Mouse (Mus musculus) limb, embryonic 13.5 days (tissue): ENCODE measurements around the gene Nfu1. TPM values are rescaled to one million over a fixed set of nuclear protein-coding genes. Genes with fewer than 3 reads are reported as not detected.
A peak's percentile ranks its signal among the peaks of the same experiment; 100 is the strongest.

Source experiments
- ATAC-seq: fragments of 200-750 bp; cut with Nextera tagmentation; 2 replicates; pipeline ENCODE4 v1.8.0; 2017; ENCODE audit warnings: low read depth, moderate number of reproducible peaks, moderate TSS enrichment; ENCODE audit not compliant: low FRiP score
- H3K27ac ChIP-seq: fragments of 300-500 bp; sonication (generic); 2 replicates; pipeline ENCODE4 v1.5.1; 2015; ENCODE audit warnings: inconsistent platforms, mild to moderate bottlenecking, moderate library complexity
- H3K27me3 ChIP-seq: fragments of 300-500 bp; sonication (generic); 2 replicates; pipeline ENCODE4 v1.6.1; 2015; ENCODE audit warnings: mild to moderate bottlenecking, inconsistent platforms
- H3K36me3 ChIP-seq: fragments of 300-500 bp; sonication (generic); 2 replicates; pipeline ENCODE4 v1.6.1; 2015; ENCODE audit warnings: inconsistent platforms, mild to moderate bottlenecking, moderate library complexity
- H3K4me1 ChIP-seq: fragments of 300-500 bp; sonication (generic); 2 replicates; pipeline ENCODE4 v1.6.1; 2015; ENCODE audit warnings: inconsistent platforms
- H3K4me2 ChIP-seq: fragments of 300-500 bp; sonication (generic); replicated peaks from 2 replicates; pipeline ENCODE4 v1.6.1; 2015; ENCODE audit warnings: inconsistent platforms, mild to moderate bottlenecking, moderate library complexity
- H3K4me3 ChIP-seq: fragments of 300-500 bp; sonication (generic); 2 replicates; pipeline ENCODE4 v1.5.1; 2015; ENCODE audit warnings: moderate library complexity, mild to moderate bottlenecking, inconsistent platforms
- H3K9ac ChIP-seq: fragments of 300-500 bp; sonication (generic); 2 replicates; pipeline ENCODE4 v1.6.1; 2015; ENCODE audit warnings: mild to moderate bottlenecking, inconsistent platforms
- H3K9me3 ChIP-seq: fragments of 300-500 bp; sonication (generic); 2 replicates; pipeline ENCODE4 v1.6.1; 2016; ENCODE audit warnings: inconsistent platforms
- whole genome bisulfite sequencing: fragments of 180-500 bp; shearing (Covaris S2); methylation state at CpG from one replicate; pipeline ENCODE4 v1.1.7; 2015; 5-methylcytosine and 5-hydroxymethylcytosine counted together
- polyA plus RNA-seq: library from polyadenylated mRNA; unstranded; fragments of >200 nt; fragmentation: Nextera tagmentation; extraction: Ambion mirVana; gene quantifications from 2 replicates; pipeline ENCODE4 v1.2.1, GENCODE M21; 2015

Nfu1 gene
- polyA plus RNA-seq, 1 experiment from 2014 or later, result 105 TPM

GRCm38 (mm10) chr6:86996629-86997307 is 12.3 kb upstream of the Nfu1 start:
- WGBS, result 90% methylated on average over 5 of the region's 5 CpGs
- H3K27ac ChIP-seq, result no peak overlapping the region
- H3K36me3 ChIP-seq, result peaks cover 41% of the 10 kb centered on the region

DNA sequence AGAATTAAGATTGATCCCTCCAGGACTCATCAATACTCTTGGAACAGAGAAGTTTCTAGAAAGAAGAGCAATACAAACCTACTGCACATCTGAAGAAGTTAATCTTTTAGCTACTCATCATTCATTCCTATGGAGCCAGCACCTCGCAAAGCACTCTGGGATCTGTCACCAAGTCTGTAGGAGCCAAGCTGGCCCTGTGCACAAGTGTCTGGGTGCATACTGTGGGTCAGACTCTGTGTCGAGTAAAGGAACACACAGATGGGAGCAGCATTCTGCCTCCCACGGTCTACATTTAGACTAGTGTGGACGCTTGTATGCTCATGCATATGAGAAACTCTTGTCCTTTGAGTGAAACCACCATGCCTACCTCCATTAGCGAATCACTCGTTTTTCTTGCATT is 11.7 kb upstream of the Nfu1 start:
- no peak overlapping the region for H3K27ac ChIP-seq

More at GRCm38 (mm10) chr6:86996629-86997307, 12.3 kb upstream of the Nfu1 start:
- ATAC-seq, result no peak
- Histone ChIP-seq H3K4me3 (no peak overlapping the region), H3K4me1 (no peaks in the 10 kb centered on the region), H3K9ac (no peak overlapping the region), H3K27me3 (no peaks in the 10 kb centered on the region), H3K9me3 (no peaks in the 10 kb centered on the region), H3K4me2 (no peak overlapping the region)

DNA sequence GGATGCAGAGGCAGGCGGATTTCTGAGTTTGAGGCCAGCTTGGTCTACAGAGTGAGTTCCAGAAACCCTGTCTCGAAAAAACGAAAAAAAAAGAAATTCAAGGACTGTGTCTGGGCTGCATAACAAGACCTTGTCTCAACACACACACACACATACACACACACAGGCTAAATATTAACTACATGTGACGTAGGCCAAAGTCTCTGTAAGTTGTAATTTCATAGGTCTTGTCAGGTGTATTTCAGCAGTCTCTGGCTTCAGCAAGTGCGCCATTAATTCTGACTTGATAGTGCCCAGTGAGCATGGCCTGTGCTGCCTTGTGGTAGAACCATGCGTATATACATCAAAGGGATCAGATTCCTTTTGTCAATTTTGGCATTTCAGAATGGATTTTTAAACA is 7.0 kb upstream of the Nfu1 start:
- Histone ChIP-seq H3K27ac (peak overlapping the region; percentile 45; the same call in 1 of the 2 replicates), H3K27me3 (no peaks in the 10 kb centered on the region), H3K4me3 (no peak overlapping the region), H3K9ac (no peak overlapping the region), H3K36me3 (peaks cover 24% of the 10 kb centered on the region), H3K4me1 (peaks cover 5% of the 10 kb centered on the region; the same call in 1 of the 2 replicates), H3K9me3 (no peaks in the 10 kb centered on the region), H3K4me2 (no peak overlapping the region)
- ATAC-seq, result no peak
- WGBS, result 91% methylated on average over 6 of the region's 6 CpGs

More for the DNA sequence above, 11.7 kb upstream of the Nfu1 start:
- Histone ChIP-seq H3K36me3 (peaks cover 41% of the 10 kb centered on the region), H3K4me1 (no peaks in the 10 kb centered on the region), H3K4me3 (no peak overlapping the region), H3K4me2 (no peak overlapping the region), H3K27me3 (no peaks in the 10 kb centered on the region), H3K9ac (no peak overlapping the region), H3K9me3 (no peaks in the 10 kb centered on the region)
- ATAC-seq, result no peak
- WGBS, result 89% methylated on average over 6 of the region's 6 CpGs

GRCm38 (mm10) chr6:87002521-87003055 is 6.4 kb upstream of the Nfu1 start:
- Histone ChIP-seq H3K4me1 (peaks cover 5% of the 10 kb centered on the region; the same call in 1 of the 2 replicates), H3K27ac (peak overlapping the region; percentile 45), H3K4me3 (no peak overlapping the region), H3K36me3 (peaks cover 18% of the 10 kb centered on the region), H3K4me2 (no peak overlapping the region), H3K9me3 (no peaks in the 10 kb centered on the region), H3K27me3 (no peaks in the 10 kb centered on the region), H3K9ac (no peak overlapping the region)
- 46% methylated on average over 8 of the region's 8 CpGs for WGBS
- ATAC-seq, result peak; percentile 67; the same call in 1 of the 2 replicates

- Histone ChIP-seq H3K4me2 (no peak overlapping the region), H3K4me1 (peaks cover 5% of the 10 kb centered on the region; the same call in 1 of the 2 replicates), H3K27me3 (no peaks in the 10 kb centered on the region), H3K9ac (no peak overlapping the region), H3K9me3 (no peaks in the 10 kb centered on the region), H3K36me3 (peaks cover 3% of the 10 kb centered on the region), H3K27ac (no peak overlapping the region), H3K4me3 (no peak overlapping the region)
- no peak for ATAC-seq
- 80% methylated on average over 2 of the region's 2 CpGs for WGBS
Measured at GRCm38 (mm10) chr6:87004099-87004498, 4.9 kb upstream of the Nfu1 start.

- no peak for ATAC-seq
- Histone ChIP-seq H3K4me2 (no peak overlapping the region), H3K4me1 (peaks cover 10% of the 10 kb centered on the region), H3K4me3 (no peak overlapping the region), H3K27me3 (no peaks in the 10 kb centered on the region), H3K9ac (no peak overlapping the region), H3K36me3 (no peaks in the 10 kb centered on the region), H3K27ac (no peak overlapping the region), H3K9me3 (no peaks in the 10 kb centered on the region)
Measured at GRCm38 (mm10) chr6:87005577-87005976, 3.5 kb upstream of the Nfu1 start.

DNA sequence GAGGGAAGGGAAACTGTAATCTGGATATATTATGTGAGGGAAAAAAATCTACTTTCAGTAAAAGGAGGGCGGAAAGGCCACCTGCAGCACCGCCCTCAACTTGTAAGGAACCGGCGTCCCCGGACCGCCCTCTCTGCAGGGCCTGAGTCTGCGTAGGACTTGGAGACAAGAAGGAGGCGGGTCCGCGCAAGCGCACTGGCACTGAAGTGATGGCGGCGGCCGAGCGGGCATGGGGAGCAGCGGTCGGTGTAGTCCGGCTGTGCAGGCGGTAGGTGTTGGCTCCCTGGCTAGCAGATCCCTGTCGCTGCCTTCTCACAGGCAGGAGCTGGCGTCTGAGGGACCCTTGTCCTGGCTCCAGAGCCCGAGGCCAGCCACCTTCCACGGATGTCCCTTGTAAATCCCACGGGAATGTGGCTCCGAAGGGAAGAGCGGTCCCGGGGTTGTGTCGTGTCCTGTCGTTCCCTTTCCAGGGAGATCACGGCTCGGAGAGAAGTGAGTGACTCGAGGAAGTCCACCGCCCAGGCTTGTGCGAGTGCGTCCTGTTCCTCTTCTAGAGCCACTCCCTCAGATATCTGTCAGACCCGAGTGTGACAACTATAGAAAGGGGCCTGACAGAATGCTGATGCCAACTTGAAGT is 774 bp downstream of the Nfu1 start:
- peak overlapping the region; percentile 98 for H3K9ac ChIP-seq
- peak overlapping the region; percentile 67 for H3K4me2 ChIP-seq
- H3K36me3 ChIP-seq, result peaks cover 19% of the 10 kb centered on the region
- no peaks in the 10 kb centered on the region for H3K9me3 ChIP-seq
- under 1% methylated on average over 36 of the region's 36 CpGs for WGBS
- peak overlapping the region; percentile 55; the same call in 1 of the 2 replicates for H3K27ac ChIP-seq
- peak; percentile 97 for ATAC-seq
- peaks cover 11% of the 10 kb centered on the region for H3K4me1 ChIP-seq
- no peaks in the 10 kb centered on the region for H3K27me3 ChIP-seq
- H3K4me3 ChIP-seq, result peak overlapping the region; percentile 95

DNA sequence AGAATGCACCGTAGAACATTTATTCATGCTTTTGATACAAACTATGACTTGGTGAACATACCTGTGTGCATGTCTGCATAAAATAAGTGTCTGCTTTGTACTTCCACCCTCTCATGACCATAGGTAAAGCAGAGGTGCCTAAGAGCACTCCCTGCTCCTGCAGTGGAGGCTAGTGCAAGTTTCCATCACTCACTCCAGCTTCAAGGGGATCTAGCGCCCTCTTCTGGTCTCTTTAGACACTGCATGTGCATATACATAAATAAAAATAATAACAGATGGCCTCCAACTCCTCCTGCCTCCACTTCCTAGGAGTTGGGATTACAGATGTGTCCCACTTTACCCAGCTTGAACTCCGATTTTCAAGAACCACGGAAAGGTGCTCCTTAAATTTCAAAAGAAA is 7.9 kb downstream of the Nfu1 start:
- no peak for ATAC-seq
- no peaks in the 10 kb centered on the region for H3K27me3 ChIP-seq
- WGBS, result 63% methylated on average over 4 of the region's 4 CpGs
- H3K4me1 ChIP-seq, result no peaks in the 10 kb centered on the region
- peaks cover 80% of the 10 kb centered on the region for H3K36me3 ChIP-seq
- no peak overlapping the region for H3K4me2 ChIP-seq
- H3K9me3 ChIP-seq, result peaks cover 5% of the 10 kb centered on the region; the same call in 1 of the 2 replicates
- H3K27ac ChIP-seq, result no peak overlapping the region
- no peak overlapping the region for H3K4me3 ChIP-seq
- H3K9ac ChIP-seq, result no peak overlapping the region

- no peak overlapping the region for H3K4me3 ChIP-seq
- H3K9ac ChIP-seq, result no peak overlapping the region
- H3K27ac ChIP-seq, result no peak overlapping the region
- no peak for ATAC-seq
- H3K36me3 ChIP-seq, result peaks cover 82% of the 10 kb centered on the region
- H3K4me1 ChIP-seq, result no peaks in the 10 kb centered on the region
- 90% methylated on average over 8 of the region's 8 CpGs for WGBS
- no peak overlapping the region for H3K4me2 ChIP-seq
- no peaks in the 10 kb centered on the region for H3K27me3 ChIP-seq
- peaks cover 5% of the 10 kb centered on the region; the same call in 1 of the 2 replicates for H3K9me3 ChIP-seq
Measured at GRCm38 (mm10) chr6:87018874-87019273, 9.8 kb downstream of the Nfu1 start.

DNA sequence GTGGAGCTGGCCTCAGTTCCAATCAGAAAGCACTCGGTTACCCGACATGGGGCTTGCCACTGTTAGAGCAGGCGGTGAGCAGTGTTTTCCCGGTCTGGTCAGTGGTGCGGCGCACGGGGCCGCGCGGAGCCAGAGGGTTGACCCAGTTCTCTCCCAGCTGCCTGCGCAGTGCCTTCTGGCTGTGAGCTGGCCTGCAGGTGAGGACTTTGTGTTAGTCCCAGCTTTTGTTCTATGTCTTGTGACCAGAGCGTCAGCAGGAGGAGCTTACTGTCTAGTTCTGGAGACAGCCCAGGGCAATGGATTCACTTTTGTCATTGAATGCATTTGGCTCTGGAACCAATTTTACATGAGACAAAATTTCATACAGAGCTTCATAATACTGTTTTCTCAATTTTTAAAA is 12.8 kb downstream of the Nfu1 start:
- H3K9me3 ChIP-seq, result peaks cover 5% of the 10 kb centered on the region; the same call in 1 of the 2 replicates
- 97% methylated on average over 12 of the region's 12 CpGs for WGBS
- H3K36me3 ChIP-seq, result peaks cover 87% of the 10 kb centered on the region
- no peaks in the 10 kb centered on the region for H3K27me3 ChIP-seq
- no peak overlapping the region for H3K9ac ChIP-seq
- H3K4me1 ChIP-seq, result no peaks in the 10 kb centered on the region
- ATAC-seq, result no peak
- H3K27ac ChIP-seq, result no peak overlapping the region
- H3K4me2 ChIP-seq, result no peak overlapping the region
- H3K4me3 ChIP-seq, result no peak overlapping the region

DNA sequence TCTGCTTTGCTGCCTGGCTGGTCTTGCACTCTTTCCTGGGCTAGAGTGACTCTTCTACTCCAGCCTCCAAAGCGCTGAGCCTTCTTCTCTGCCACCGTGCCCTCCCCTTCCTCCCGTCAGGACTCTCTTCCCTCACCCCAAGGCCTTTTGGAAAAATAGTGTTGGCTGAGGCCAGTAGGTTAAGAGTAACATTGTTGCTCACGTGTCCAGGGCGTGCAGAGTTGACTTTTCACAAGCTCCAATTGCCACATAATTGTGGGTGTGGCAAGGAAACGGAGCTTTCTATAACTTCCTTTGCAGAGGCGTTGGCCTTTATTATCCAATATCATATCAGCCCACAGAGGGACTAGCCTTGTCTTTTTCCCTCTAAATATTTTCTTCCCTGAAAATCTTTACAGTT is 17.9 kb downstream of the Nfu1 start:
- 0 out of 2 replicates have a peak, but pooled peaks cover 5% of the 10 kb centered on the region for H3K4me1 ChIP-seq
- H3K4me2 ChIP-seq, result no peak overlapping the region
- 84% methylated on average over 7 of the region's 7 CpGs for WGBS
- H3K27ac ChIP-seq, result no peak overlapping the region
- no peaks in the 10 kb centered on the region for H3K9me3 ChIP-seq
- ATAC-seq, result no peak
- H3K27me3 ChIP-seq, result no peaks in the 10 kb centered on the region
- no peak overlapping the region for H3K4me3 ChIP-seq
- H3K36me3 ChIP-seq, result peaks cover 72% of the 10 kb centered on the region
- H3K9ac ChIP-seq, result no peak overlapping the region

GRCm38 (mm10) chr6:87028881-87029280 is 19.8 kb downstream of the Nfu1 start:
- no peak overlapping the region for H3K4me3 ChIP-seq
- no peak overlapping the region for H3K4me2 ChIP-seq
- H3K27ac ChIP-seq, result no peak overlapping the region
- 0 out of 2 replicates have a peak, but pooled peaks cover 5% of the 10 kb centered on the region for H3K4me1 ChIP-seq
- no peaks in the 10 kb centered on the region for H3K9me3 ChIP-seq
- peaks cover 62% of the 10 kb centered on the region for H3K36me3 ChIP-seq
- ATAC-seq, result no peak
- no peak overlapping the region for H3K9ac ChIP-seq
- no peaks in the 10 kb centered on the region for H3K27me3 ChIP-seq
